Mouse (Mus musculus) c-Kit-positive CD71-negative TER-119-negative erythroid progenitor cells, embryonic 14.5 days (primary cell): ENCODE data around the gene Adgre4.
"Not testable (repeated sequence)": the region's sequence is repeated elsewhere in the genome, so short reads cannot be mapped to it uniquely, and the experiment has no call there.

Source experiments
- DNase-seq: peaks from one replicate; pipeline ENCODE4 v3.0.0-alpha.2; 2013; ENCODE audit warnings: low read depth

The Adgre4 gene

GRCm38 (mm10) chr17:55749786-55750185 lies at the start of gene Adgre4:
Gene Adgre4, plus strand, starts transcription at chr17:55749984.
- peak; percentile 17 for DNase-seq

GRCm38 (mm10) chr17:55702161-55702820 lies 47.5 kb upstream of the Adgre4 start:
- peak; percentile 83 for DNase-seq

GRCm38 (mm10) chr17:55702865-55703264 lies 46.9 kb upstream of the Adgre4 start:
- DNase-seq: no peak

- DNase-seq: peak; percentile 97
These were observed 37.6 kb upstream of the Adgre4 start, which contains the start of gene Pot1b for GRCm38 (mm10) chr17:55711984-55712811. Gene Pot1b, minus strand, starts transcription at chr17:55712628.

- DNase-seq: no peak
These were observed 28.5 kb upstream of the Adgre4 start for GRCm38 (mm10) chr17:55721270-55721669.

- DNase-seq: no peak
These were observed 27.5 kb upstream of the Adgre4 start for GRCm38 (mm10) chr17:55722250-55722649.

- no peak for DNase-seq
These were observed 23.6 kb upstream of the Adgre4 start for GRCm38 (mm10) chr17:55726193-55726592.

- no peak for DNase-seq
These were observed 13.1 kb upstream of the Adgre4 start for GRCm38 (mm10) chr17:55736675-55737074.

- no peak for DNase-seq
These were observed 1.4 kb downstream of the Adgre4 start for GRCm38 (mm10) chr17:55751170-55751569.

- DNase-seq: peak; percentile 7
These were observed 63.9 kb downstream of the Adgre4 start for GRCm38 (mm10) chr17:55813642-55814041.

- DNase-seq: no peak
These were observed 67.1 kb downstream of the Adgre4 start for GRCm38 (mm10) chr17:55816853-55817252.

- DNase-seq: no peak
These were observed 71.8 kb downstream of the Adgre4 start for GRCm38 (mm10) chr17:55821566-55821965.

- no peak for DNase-seq
These were observed 93.3 kb downstream of the Adgre4 start for GRCm38 (mm10) chr17:55843067-55843466.

GRCm38 (mm10) chr17:55877184-55877583 lies 127.4 kb downstream of the Adgre4 start:
- DNase-seq: no peak

GRCm38 (mm10) chr17:55878282-55878635 lies 128.5 kb downstream of the Adgre4 start:
- DNase-seq: not testable (repeated sequence)

GRCm38 (mm10) chr17:55878636-55879369 lies 129.0 kb downstream of the Adgre4 start, which contains the start of gene Zfp119a:
Gene Zfp119a, minus strand, starts transcription at chr17:55878930.
- peak; percentile 67 for DNase-seq

GRCm38 (mm10) chr17:55883631-55884030 lies 133.8 kb downstream of the Adgre4 start:
- no peak for DNase-seq

GRCm38 (mm10) chr17:55884912-55885311 lies 135.1 kb downstream of the Adgre4 start:
- no peak for DNase-seq

GRCm38 (mm10) chr17:55892406-55892955 lies 142.7 kb downstream of the Adgre4 start:
- not testable (repeated sequence) for DNase-seq

GRCm38 (mm10) chr17:55903087-55903486 lies 153.3 kb downstream of the Adgre4 start:
- no peak for DNase-seq
